In the genomic region with DNA sequence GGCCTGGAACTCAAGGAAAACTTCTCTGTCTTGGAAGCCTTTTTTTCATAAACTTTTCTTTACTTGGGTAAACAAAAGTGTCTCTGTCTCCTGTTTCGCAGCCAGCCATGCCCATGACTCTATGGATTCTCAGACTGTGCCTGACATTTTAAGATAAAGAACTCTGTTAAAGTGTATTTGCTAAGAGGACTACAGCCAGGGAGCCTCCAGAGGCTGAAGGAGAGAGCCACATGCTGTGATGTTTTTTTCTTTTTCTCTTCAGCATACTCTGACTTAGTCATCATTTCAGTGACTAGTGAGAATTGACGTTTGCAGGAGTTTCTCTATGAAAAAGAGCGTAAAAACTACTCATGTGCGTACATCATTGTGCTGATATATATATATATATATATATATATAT, we compare ENCODE assay signal across 28 mouse cellular contexts. TPM values are rescaled to one million over a fixed set of nuclear protein-coding genes. Genes with fewer than 3 reads are reported as not detected.
DNase-seq lines count a peak whose midpoint lies in the region; ATAC-seq lines count a peak whose summit lies in the region.
"Had no signal": no experiment of that assay in that cellular context is flagged by ENCODE, and none has a peak within 500 bp of the region (broad histone marks: within the 10 kb centered on the region; RNA-seq: fewer than 3 reads in every experiment).

No protein-coding gene starts in this region.

- no peaks in the 10 kb centered on the region for H3K36me3 ChIP-seq in midbrain, embryonic 11.5 days (ENCODE audit: control insufficient read depth, insufficient read depth, low read length)
- no peaks in the 10 kb centered on the region for H3K36me3 ChIP-seq in midbrain, embryonic 10.5 days
- H3K36me3 ChIP-seq: embryonic facial prominence, embryonic 13.5 days; embryonic facial prominence, embryonic 15.5 days; forebrain, embryonic 10.5 days; forebrain, embryonic 12.5 days; G1E had no signal

- ATAC-seq in midbrain, embryonic 11.5 days (ENCODE audit: low FRiP score), result no peak
- ATAC-seq in megakaryocyte progenitor cell, adult 5-6 weeks (replicated peaks; ENCODE audit: poor library complexity), result peak; percentile 63
- ATAC-seq: CD4-positive, CD25-positive, alpha-beta regulatory T cell, adult 4 months; forebrain, embryonic 14.5 days; forebrain, embryonic 16.5 days had no signal

- 78% methylated on average over 4 of the region's 4 CpGs for WGBS in midbrain, embryonic 11.5 days
- 82% methylated on average over 4 of the region's 4 CpGs for WGBS in midbrain, embryonic 10.5 days

- peak; percentile 33 for DNase-seq in midbrain, embryonic 11.5 days (ENCODE audit: low spot score, missing footprints)
- DNase-seq in midbrain, embryonic 10.5 days (ENCODE audit: low spot score), result no peak
- DNase-seq in NIH3T3 (ENCODE audit: low read depth), result peak; percentile 15
- DNase-seq in layer of hippocampus, adult 11-12 months (ENCODE audit: low spot score), result no peak
- no peak for DNase-seq in spleen, postnatal 14 days (ENCODE audit: low spot score in 2 of 2)
- no peak for DNase-seq in adipocyte (ENCODE audit: low spot score)
- DNase-seq: adrenal gland, adult 8-10 months; adrenal gland, postnatal 14 days; adrenal gland, postnatal 36 days; B cell, adult 2 months; cerebellum, adult 11 months; cerebellum, adult 18-20 months; cerebellum, adult 8-10 months; cerebellum, adult 9-11 months; cerebellum, postnatal 14 days; cerebellum, postnatal 36 days; embryo, embryonic 11 days had no signal

- no peaks in the 10 kb centered on the region for H3K9me3 ChIP-seq in midbrain, embryonic 11.5 days (ENCODE audit: control insufficient read depth, low read length)
- no peaks in the 10 kb centered on the region for H3K9me3 ChIP-seq in midbrain, embryonic 10.5 days (replicated peaks)
- H3K9me3 ChIP-seq: embryonic facial prominence, embryonic 13.5 days; embryonic facial prominence, embryonic 15.5 days; forebrain, embryonic 10.5 days; forebrain, embryonic 12.5 days had no signal

- no peak overlapping the region for H3K27ac ChIP-seq in midbrain, embryonic 11.5 days (ENCODE audit: low read depth, low read length)
- H3K27ac ChIP-seq in midbrain, embryonic 10.5 days (replicated peaks), result no peak overlapping the region
- H3K27ac ChIP-seq: embryonic facial prominence, embryonic 13.5 days; embryonic facial prominence, embryonic 15.5 days; forebrain, embryonic 10.5 days; forebrain, embryonic 12.5 days had no signal

- no peak overlapping the region for H3K9ac ChIP-seq in midbrain, embryonic 11.5 days (ENCODE audit: low read length)
- H3K9ac ChIP-seq: embryonic facial prominence, embryonic 13.5 days; embryonic facial prominence, embryonic 15.5 days; forebrain, embryonic 12.5 days had no signal

- no peaks in the 10 kb centered on the region for H3K4me1 ChIP-seq in midbrain, embryonic 11.5 days (ENCODE audit: control insufficient read depth, insufficient read depth, low read length)
- H3K4me1 ChIP-seq in midbrain, embryonic 10.5 days, result peaks cover 6% of the 10 kb centered on the region
- H3K4me1 ChIP-seq: embryonic facial prominence, embryonic 13.5 days; forebrain, embryonic 12.5 days had no signal

- no peak overlapping the region for H3K4me2 ChIP-seq in midbrain, embryonic 11.5 days
- H3K4me2 ChIP-seq: embryonic facial prominence, embryonic 13.5 days; embryonic facial prominence, embryonic 15.5 days; forebrain, embryonic 12.5 days had no signal

- no peaks in the 10 kb centered on the region for H3K27me3 ChIP-seq in midbrain, embryonic 11.5 days (ENCODE audit: control insufficient read depth, insufficient read depth, low read length)
- no peaks in the 10 kb centered on the region for H3K27me3 ChIP-seq in midbrain, embryonic 10.5 days (ENCODE audit: low read depth, poor library complexity, severe bottlenecking)
- H3K27me3 ChIP-seq: CH12.LX; embryonic facial prominence, embryonic 13.5 days; embryonic facial prominence, embryonic 15.5 days; forebrain, embryonic 12.5 days had no signal

- H3K4me3 ChIP-seq in midbrain, embryonic 11.5 days (ENCODE audit: low read depth, low read length), result no peak overlapping the region
- no peak overlapping the region for H3K4me3 ChIP-seq in midbrain, embryonic 10.5 days
- H3K4me3 ChIP-seq: embryonic facial prominence, embryonic 13.5 days; embryonic facial prominence, embryonic 15.5 days; erythroblast, embryonic 14.5 days; forebrain, embryonic 10.5 days; forebrain, embryonic 12.5 days had no signal

RNA-seq across cellular contexts. Expression of gene Patj, which starts 7.9 kb away (rescaled TPM):
- polyA plus RNA-seq in midbrain, embryonic 11.5 days (2014; fragmentation: Nextera tagmentation; extraction: Ambion mirVana), result 7.3 and 7.4 TPM in 2 replicates
- 5.0 and 6.5 TPM in 2 replicates for polyA plus RNA-seq in midbrain, embryonic 10.5 days (2016; fragmentation: Nextera tagmentation; extraction: Ambion mirVana)
- 0.76 and 1.8 TPM in 2 replicates for total RNA-seq in megakaryocyte progenitor cell, adult 5-6 weeks (2015)
- 3.6 and 10.0 TPM in 2 replicates for total RNA-seq in megakaryocyte progenitor cell, adult 5-6 weeks (2017)
- polyA plus RNA-seq: erythroblast, embryonic 14.5 days; G1E had no signal

RNA-seq across cellular contexts. Expression of gene Tm2d1, which starts 20.4 kb away (rescaled TPM):
- 98.4 and 106 TPM in 2 replicates for polyA plus RNA-seq in midbrain, embryonic 11.5 days (2014; fragmentation: Nextera tagmentation; extraction: Ambion mirVana)
- polyA plus RNA-seq in midbrain, embryonic 10.5 days (2016; fragmentation: Nextera tagmentation; extraction: Ambion mirVana), result 79.4 and 88.9 TPM in 2 replicates
- 26.2 and 31.2 TPM in 2 replicates for total RNA-seq in megakaryocyte progenitor cell, adult 5-6 weeks (2015)
- total RNA-seq in megakaryocyte progenitor cell, adult 5-6 weeks (2017), result 13.2 and 21.2 TPM in 2 replicates

Comparison
In these comparisons a context has a peak if more than half of its experiments do, and no peak if none do; other contexts are left out.
1. DNase-seq: peak in midbrain, embryonic 11.5 days (single experiment) and NIH3T3 (single experiment); none in midbrain, embryonic 10.5 days (single experiment), layer of hippocampus, adult 11-12 months (single experiment), spleen, postnatal 14 days (0 of 2) and adipocyte (single experiment).